Mouse (Mus musculus) liver, embryonic 11.5 days (tissue): ENCODE measurements around the gene Brca1. TPM values are rescaled to one million over a fixed set of nuclear protein-coding genes. Genes with fewer than 3 reads are reported as not detected.
"Not testable (repeated sequence)": the region's sequence is repeated elsewhere in the genome, so short reads cannot be mapped to it uniquely, and the experiment has no call there.

Experiments used
- ATAC-seq: fragments of 200-750 bp; cut with Nextera tagmentation; replicated peaks from 2 replicates; pipeline ENCODE4 v1.8.0; 2017; ENCODE audit warnings: moderate number of reproducible peaks, mild to moderate bottlenecking, moderate TSS enrichment, moderate library complexity; ENCODE audit not compliant: low FRiP score
- DNase-seq: peaks from one replicate; pipeline ENCODE4 v3.0.0-alpha.2; 2017; ENCODE audit warnings: low spot score
- H3K27ac ChIP-seq: fragments of 300-500 bp; sonication (generic); 2 replicates; pipeline ENCODE4 v1.5.1; 2014; ENCODE audit warnings: mild to moderate bottlenecking, low read depth, low read length, control low read depth
- H3K27me3 ChIP-seq: fragments of 300-500 bp; sonication (generic); replicated peaks from 2 replicates; pipeline ENCODE4 v1.6.1; 2014; ENCODE audit warnings: low read length, mixed read lengths; ENCODE audit not compliant: control insufficient read depth, insufficient read depth
- H3K36me3 ChIP-seq: fragments of 300-500 bp; sonication (generic); 2 replicates; pipeline ENCODE4 v1.6.1; 2014; ENCODE audit warnings: mild to moderate bottlenecking, low read length, moderate library complexity, mixed read lengths; ENCODE audit not compliant: control insufficient read depth, insufficient read depth
- H3K4me1 ChIP-seq: fragments of 300-500 bp; sonication (generic); replicated peaks from 2 replicates; pipeline ENCODE4 v1.6.1; 2014; ENCODE audit warnings: low read length, mixed read lengths; ENCODE audit not compliant: control insufficient read depth, insufficient read depth
- H3K4me2 ChIP-seq: fragments of 300-500 bp; sonication (generic); 2 replicates; pipeline ENCODE4 v1.6.1; 2014; ENCODE audit warnings: mild to moderate bottlenecking, control low read depth, moderate library complexity
- H3K4me3 ChIP-seq: fragments of 300-500 bp; sonication (generic); 2 replicates; pipeline ENCODE4 v1.5.1; 2014; ENCODE audit warnings: low read depth, low read length, control low read depth
- H3K9ac ChIP-seq: fragments of 300-500 bp; sonication (generic); 2 replicates; pipeline ENCODE4 v1.6.1; 2014; ENCODE audit warnings: low read depth, low read length, control low read depth
- H3K9me3 ChIP-seq: fragments of 300-500 bp; sonication (generic); 2 replicates; pipeline ENCODE4 v1.6.1; 2016; ENCODE audit warnings: low read length, inconsistent platforms, mixed read lengths; ENCODE audit not compliant: control insufficient read depth
- WGBS: fragments of 180-500 bp; shearing (Covaris S2); extraction: QIAGEN DNeasy Blood & Tissue Kit; methylation state at CpG from one replicate; pipeline ENCODE4 v1.1.7; 2014; 5-methylcytosine and 5-hydroxymethylcytosine counted together
- polyA plus RNA-seq: library from polyadenylated mRNA; unstranded; fragments of >200 nt; fragmentation: Nextera tagmentation; extraction: Ambion mirVana; gene quantifications from 2 replicates; pipeline ENCODE4 v1.2.1, GENCODE M21; 2014

Brca1 gene
- polyA plus RNA-seq, 1 experiment from 2014 or later, result 19.6 TPM

DNA sequence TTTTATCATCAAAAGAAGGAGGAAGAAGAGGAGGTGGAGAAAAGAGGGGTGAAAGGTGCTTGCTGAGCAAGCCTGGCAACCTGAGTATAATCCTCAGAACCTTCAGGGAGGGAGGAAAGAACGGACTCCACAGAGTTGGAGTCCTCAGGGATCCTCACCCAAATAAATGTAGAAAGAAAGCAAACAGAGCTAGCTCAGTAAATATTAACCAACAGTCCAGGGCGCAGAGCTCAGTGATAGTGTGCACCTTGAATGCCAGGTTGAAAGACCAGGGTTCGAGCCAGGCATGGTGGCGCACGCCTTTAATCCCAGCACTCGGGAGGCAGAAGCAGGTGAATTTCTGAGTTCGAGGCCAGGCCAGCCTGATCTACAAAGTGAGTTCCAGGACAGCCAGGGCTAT, 96.1 kb downstream of the Brca1 start:
- no peaks in the 10 kb centered on the region for H3K27me3 ChIP-seq
- 72% methylated on average over 7 of the region's 7 CpGs for WGBS
- H3K9ac ChIP-seq, result no peak overlapping the region
- no peak overlapping the region for H3K27ac ChIP-seq
- peaks cover 12% of the 10 kb centered on the region for H3K4me1 ChIP-seq
- ATAC-seq (no peak), DNase-seq (no peak)
- H3K4me3 ChIP-seq, result no peak overlapping the region
- H3K4me2 ChIP-seq, result no peak overlapping the region
- H3K36me3 ChIP-seq, result peaks cover 14% of the 10 kb centered on the region
- H3K9me3 ChIP-seq, result no peaks in the 10 kb centered on the region

DNA sequence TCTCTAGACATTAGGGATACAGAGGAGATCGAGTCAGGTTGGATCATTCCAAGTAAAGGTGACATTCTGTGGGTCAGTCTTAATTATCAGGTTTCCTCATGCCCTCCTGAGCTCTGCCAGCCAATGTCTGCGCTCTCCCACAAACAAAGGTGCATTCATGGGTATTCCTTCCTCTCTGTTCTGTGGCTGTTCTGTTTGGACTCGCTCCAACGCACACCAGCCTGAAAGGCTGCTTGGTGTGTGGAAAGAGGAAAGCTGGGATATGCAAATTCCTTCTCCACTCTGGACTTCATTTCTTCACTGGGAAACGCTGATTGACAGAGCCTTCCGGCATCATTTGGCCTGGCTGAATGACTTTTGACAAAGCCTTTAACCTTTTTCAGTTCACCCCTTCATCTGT, 97.1 kb downstream of the Brca1 start:
- ATAC-seq (no peak), DNase-seq (no peak)
- H3K27me3 ChIP-seq, result no peaks in the 10 kb centered on the region
- peaks cover 8% of the 10 kb centered on the region for H3K36me3 ChIP-seq
- H3K27ac ChIP-seq, result no peak overlapping the region
- H3K4me2 ChIP-seq, result no peak overlapping the region
- WGBS, result 88% methylated on average over 6 of the region's 6 CpGs
- H3K4me1 ChIP-seq, result peaks cover 9% of the 10 kb centered on the region
- H3K9me3 ChIP-seq, result no peaks in the 10 kb centered on the region
- no peak overlapping the region for H3K4me3 ChIP-seq
- H3K9ac ChIP-seq, result no peak overlapping the region

DNA sequence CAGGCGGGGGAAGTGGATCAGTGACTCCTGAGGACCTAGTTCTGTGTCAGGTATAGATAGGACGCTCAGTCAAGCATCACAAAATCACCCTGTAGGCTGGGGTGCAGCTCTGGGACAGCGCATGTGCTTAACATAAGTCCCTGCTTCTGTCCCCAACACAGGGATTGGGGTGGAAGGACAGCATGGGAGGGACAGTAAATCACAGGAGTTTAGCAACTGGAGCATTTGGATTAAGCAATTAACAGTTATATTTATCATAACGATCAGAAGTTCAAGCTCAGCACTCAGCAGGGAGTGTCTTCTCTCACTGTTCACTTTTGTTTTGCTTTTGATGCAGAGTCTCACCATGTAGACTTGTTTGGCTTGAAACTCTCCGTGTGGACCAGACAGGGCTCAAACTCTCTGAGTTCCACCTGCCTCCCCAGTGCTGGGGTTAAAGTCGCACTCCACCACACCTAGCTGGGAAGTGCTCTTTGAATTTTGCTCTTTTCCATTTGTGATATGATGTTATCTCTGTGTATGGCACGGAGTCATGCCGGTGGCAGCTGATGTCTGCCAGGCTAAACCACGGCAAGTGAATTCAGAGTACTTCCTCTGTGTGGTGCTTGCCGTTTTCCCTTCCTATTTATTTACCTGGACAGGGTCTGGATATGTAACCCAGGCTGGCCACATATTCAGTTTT, 99.5 kb downstream of the Brca1 start:
- DNase-seq, result no peak
- H3K27ac ChIP-seq, result no peak overlapping the region
- no peak overlapping the region for H3K4me3 ChIP-seq
- no peak for ATAC-seq
- no peaks in the 10 kb centered on the region for H3K27me3 ChIP-seq
- no peak overlapping the region for H3K4me2 ChIP-seq
- H3K9me3 ChIP-seq, result no peaks in the 10 kb centered on the region
- no peaks in the 10 kb centered on the region for H3K36me3 ChIP-seq
- peaks cover 15% of the 10 kb centered on the region for H3K4me1 ChIP-seq
- WGBS, result 62% methylated on average over 10 of the region's 10 CpGs
- no peak overlapping the region for H3K9ac ChIP-seq

DNA sequence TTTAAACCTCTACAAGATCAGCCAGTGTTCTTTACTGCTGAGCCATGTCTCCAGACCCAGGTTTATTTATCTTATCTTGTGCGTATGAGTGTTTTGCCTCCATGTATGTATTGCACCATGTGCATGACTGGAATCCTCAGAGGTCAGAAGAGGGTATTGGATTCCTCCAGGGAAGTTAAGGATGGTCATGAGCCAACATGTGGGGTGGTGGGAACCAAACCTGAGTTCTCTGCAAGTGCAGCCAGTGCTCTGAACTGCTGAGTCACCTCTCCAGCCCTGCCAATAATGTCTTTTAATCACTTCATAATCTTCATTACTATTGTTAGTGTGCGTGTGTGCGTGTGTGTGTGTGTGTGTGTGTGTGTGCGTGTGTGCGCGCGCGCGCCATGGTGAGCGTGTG, 100.2 kb downstream of the Brca1 start:
- Histone ChIP-seq H3K9ac (no peak overlapping the region), H3K4me2 (no peak overlapping the region), H3K36me3 (no peaks in the 10 kb centered on the region), H3K27me3 (no peaks in the 10 kb centered on the region), H3K4me3 (no peak overlapping the region), H3K4me1 (peaks cover 15% of the 10 kb centered on the region), H3K9me3 (no peaks in the 10 kb centered on the region), H3K27ac (no peak overlapping the region)
- ATAC-seq (no peak), DNase-seq (no peak)
- 90% methylated on average over 10 of the region's 10 CpGs for WGBS

DNA sequence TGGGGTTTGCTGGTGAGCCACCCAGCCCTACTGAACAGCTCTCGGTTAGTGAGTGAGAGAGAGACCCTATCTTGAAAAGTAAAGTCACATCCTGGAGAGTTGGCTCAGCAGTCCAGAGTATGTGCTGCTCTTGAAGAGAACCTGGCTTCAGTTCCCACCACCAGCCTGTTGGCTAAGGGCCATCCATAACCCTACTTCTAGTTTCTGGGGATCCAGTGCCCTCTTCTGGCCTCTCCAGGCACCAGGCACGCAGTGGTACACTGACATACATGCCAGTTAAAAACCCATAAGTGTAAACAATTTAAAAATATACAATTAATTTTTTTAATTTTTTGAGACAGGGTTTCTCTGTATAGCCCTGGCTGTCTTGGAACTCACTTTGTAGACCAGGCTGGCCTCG, 101.4 kb downstream of the Brca1 start:
- Histone ChIP-seq H3K4me1 (peaks cover 18% of the 10 kb centered on the region), H3K4me2 (no peak overlapping the region)
- WGBS, result 88% methylated on average over 3 of the region's 3 CpGs

DNA sequence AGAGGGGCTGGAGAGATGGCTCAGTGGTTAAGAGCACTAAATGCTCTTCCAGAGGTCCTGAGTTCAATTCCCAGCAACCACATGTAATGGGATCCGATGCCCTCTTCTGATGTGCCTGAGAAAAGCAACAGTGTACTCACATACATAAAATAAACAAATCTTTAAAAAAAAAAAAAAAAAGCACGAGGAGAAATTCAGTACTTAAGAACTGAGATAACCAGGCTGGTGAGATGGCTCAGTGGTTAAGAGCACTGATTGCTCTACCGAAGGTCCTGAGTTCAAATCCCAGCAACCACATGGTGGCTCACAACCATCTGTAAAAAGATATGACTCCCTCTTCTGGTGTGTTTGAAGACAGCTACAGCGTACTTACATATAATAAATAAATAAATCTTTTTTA, 102.2 kb downstream of the Brca1 start:
- not testable (repeated sequence) for H3K36me3 ChIP-seq, H3K9me3 ChIP-seq, H3K9ac ChIP-seq, DNase-seq, H3K27ac ChIP-seq, ATAC-seq, H3K27me3 ChIP-seq, H3K4me3 ChIP-seq
- Histone ChIP-seq H3K4me1 (peaks cover 22% of the 10 kb centered on the region), H3K4me2 (peak overlapping the region; percentile 76)
- 66% methylated on average over 4 of the region's 4 CpGs for WGBS

More for the DNA sequence above, 101.4 kb downstream of the Brca1 start:
- Histone ChIP-seq H3K4me3 (no peak overlapping the region), H3K27ac (no peak overlapping the region), H3K27me3 (no peaks in the 10 kb centered on the region), H3K9me3 (no peaks in the 10 kb centered on the region), H3K36me3 (no peaks in the 10 kb centered on the region), H3K9ac (no peak overlapping the region)
- DNase-seq, result no peak
- no peak for ATAC-seq

DNA sequence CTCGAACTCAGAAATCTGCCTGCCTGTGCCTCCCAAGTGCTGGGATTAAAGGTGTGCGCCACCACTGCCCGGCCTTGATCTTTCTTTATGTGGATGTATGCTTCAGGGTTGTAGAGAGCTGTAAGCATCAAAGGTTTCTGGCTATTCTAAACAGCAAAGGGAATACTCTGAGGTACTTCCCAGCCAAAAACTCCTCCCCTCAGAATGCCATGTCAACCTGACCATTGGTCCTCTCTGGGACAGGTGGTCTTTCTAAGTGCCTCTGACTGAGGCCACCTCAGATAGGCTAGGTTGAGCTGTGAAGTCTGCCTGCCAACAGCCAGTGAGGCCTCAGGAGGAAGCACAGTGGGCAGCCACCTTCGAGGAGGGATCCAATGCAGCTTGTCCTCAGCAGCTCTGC, 102.9 kb downstream of the Brca1 start:
- Histone ChIP-seq H3K27ac (peak overlapping the region; percentile 88), H3K27me3 (no peaks in the 10 kb centered on the region), H3K36me3 (peaks cover 13% of the 10 kb centered on the region), H3K4me1 (peaks cover 29% of the 10 kb centered on the region), H3K9me3 (no peaks in the 10 kb centered on the region), H3K9ac (peak overlapping the region; percentile 76), H3K4me3 (peak overlapping the region; percentile 73), H3K4me2 (peak overlapping the region; percentile 76)
- 62% methylated on average over 4 of the region's 4 CpGs for WGBS
- DNase-seq (no peak), ATAC-seq (0 out of 2 replicates have a peak, but pooled peaks have one; percentile 22)

DNA sequence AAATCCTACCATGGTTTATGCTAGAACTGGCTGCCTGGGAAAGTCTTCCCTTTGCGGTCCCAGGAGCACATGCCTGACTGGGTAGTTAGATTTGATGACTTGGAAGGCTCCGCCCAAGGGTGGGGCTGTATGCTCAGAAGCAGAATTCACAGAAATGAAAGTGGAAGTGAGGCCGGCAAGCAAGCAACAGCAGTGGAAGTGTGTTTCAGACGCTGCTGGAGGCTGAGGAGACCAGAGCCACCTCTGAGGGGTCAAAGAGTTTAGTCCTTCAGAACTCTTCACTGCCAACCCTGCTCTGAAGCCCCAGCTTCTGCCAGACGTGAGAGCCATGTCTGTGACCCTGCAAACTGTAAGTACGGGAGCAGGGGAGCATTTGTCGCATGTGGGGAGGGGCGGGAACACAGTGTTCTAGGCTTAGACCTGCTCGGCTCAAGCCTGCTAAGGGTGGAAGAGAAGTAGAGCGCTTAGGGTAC, 103.4 kb downstream of the Brca1 start, which contains the start of gene Ifi35:
Gene Ifi35, plus strand, starts transcription at position 134 of the 473 bp plus-strand sequence.
- WGBS, result 15% methylated on average over 10 of the region's 10 CpGs
- DNase-seq, result peak; percentile 69
- Histone ChIP-seq H3K9me3 (no peaks in the 10 kb centered on the region), H3K4me1 (peaks cover 35% of the 10 kb centered on the region), H3K27me3 (no peaks in the 10 kb centered on the region), H3K27ac (peak within 1 kb of the TSS; percentile 88), H3K4me3 (peak within 1 kb of the TSS; percentile 73), H3K4me2 (peak within 1 kb of the TSS; percentile 76), H3K36me3 (peaks cover 19% of the 10 kb centered on the region), H3K9ac (peak within 1 kb of the TSS; percentile 76)
- ATAC-seq, result peak; percentile 84

DNA sequence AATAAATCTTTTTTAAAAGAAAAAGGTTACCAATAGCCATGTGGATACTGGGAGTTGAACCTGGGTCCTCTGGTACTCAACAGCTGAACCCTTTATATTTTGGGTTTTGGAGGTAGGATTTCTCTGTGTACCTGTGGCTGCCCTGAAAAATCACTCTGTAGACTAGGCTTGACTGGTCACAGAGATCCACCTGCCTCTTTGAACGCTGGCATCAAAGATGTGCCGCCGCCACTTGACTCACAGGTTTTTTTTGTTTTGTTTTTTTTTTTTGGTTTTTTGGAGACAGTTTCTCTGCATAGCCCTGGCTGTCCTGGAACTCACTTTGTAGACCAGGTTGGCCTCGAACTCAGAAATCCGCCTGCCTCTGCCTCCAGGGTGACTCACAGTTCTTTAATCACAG, 104.0 kb downstream of the Brca1 start:
- H3K27me3 ChIP-seq, result no peaks in the 10 kb centered on the region
- H3K4me1 ChIP-seq, result peaks cover 39% of the 10 kb centered on the region
- H3K9me3 ChIP-seq, result no peaks in the 10 kb centered on the region
- H3K4me3 ChIP-seq, result peak overlapping the region; percentile 73
- no peak for ATAC-seq
- H3K36me3 ChIP-seq, result peaks cover 22% of the 10 kb centered on the region
- peak overlapping the region; percentile 76 for H3K4me2 ChIP-seq
- H3K9ac ChIP-seq, result no peak overlapping the region
- DNase-seq, result no peak
- peak overlapping the region; percentile 88 for H3K27ac ChIP-seq
- WGBS, result 78% methylated on average over 5 of the region's 5 CpGs
